Mouse (Mus musculus) midbrain, embryonic 13.5 days (tissue): ENCODE measurements around the gene Hist1h2ao. TPM values are rescaled to one million over a fixed set of nuclear protein-coding genes. Genes with fewer than 3 reads are reported as not detected.

Experiments
- microRNA-seq: library from miRNA; unstranded; fragments of <30 nt; microRNA quantifications from one replicate; pipeline ENCODE4, GENCODE M21; 2016
- polyA plus RNA-seq: library from polyadenylated mRNA; unstranded; fragments of >200 nt; fragmentation: Nextera tagmentation; extraction: Ambion mirVana; gene quantifications from 2 replicates; pipeline ENCODE4 v1.2.1, GENCODE M21; 2015

Gene Hist1h2ao
- polyA plus RNA-seq, 1 experiment from 2014 or later: not detected

Small RNA genes lying within 50 kb of the gene (microRNA-seq; reads per million reads assigned to microRNA genes)
- gene Gm19658 (not detected), gene Gm44346 (not detected), gene Gm44466 (not detected)

Other genes with a start within 250 kb of the Hist1h2ao start
- not detected in 2 replicates for gene Olfr1364, start 228.7 kb upstream of the Hist1h2ao start, polyA plus RNA-seq
- not detected in 2 replicates for gene Olfr1362, start 196.4 kb upstream of the Hist1h2ao start, polyA plus RNA-seq
- 0.05 TPM in 1 of 2 replicates, not detected in the other for gene Olfr11, start 167.9 kb upstream of the Hist1h2ao start, polyA plus RNA-seq
- not detected in 2 replicates for gene Olfr1361, start 147.1 kb upstream of the Hist1h2ao start, polyA plus RNA-seq
- gene Olfr1360, start 133.1 kb upstream of the Hist1h2ao start, polyA plus RNA-seq: not detected in 2 replicates
- not detected in 2 replicates for gene Olfr1359, start 112.4 kb upstream of the Hist1h2ao start, polyA plus RNA-seq
- 1.8 TPM in 1 of 2 replicates, not detected in the other for gene Hist1h2bl, start 94.3 kb upstream of the Hist1h2ao start, polyA plus RNA-seq
- gene Hist1h2ai, start 94.0 kb upstream of the Hist1h2ao start, polyA plus RNA-seq: 12.9 and 37.4 TPM in 2 replicates
- 10.8 and 11.5 TPM in 2 replicates for gene Hist1h3h, start 92.8 kb upstream of the Hist1h2ao start, polyA plus RNA-seq
- 3.7 and 4.2 TPM in 2 replicates for gene Hist1h2bm, start 88.4 kb upstream of the Hist1h2ao start, polyA plus RNA-seq
- 0.82 and 1.0 TPM in 2 replicates for gene Hist1h4j, start 75.4 kb upstream of the Hist1h2ao start, polyA plus RNA-seq
- gene Hist1h4k, start 60.0 kb upstream of the Hist1h2ao start, polyA plus RNA-seq: 1.1 and 3.0 TPM in 2 replicates
- gene Hist1h2ak, start 56.6 kb upstream of the Hist1h2ao start, polyA plus RNA-seq: 22.2 and 26.2 TPM in 2 replicates
- gene Hist1h2bn, start 56.3 kb upstream of the Hist1h2ao start, polyA plus RNA-seq: 2.5 and 6.7 TPM in 2 replicates
- gene Hist1h1b, start 29.8 kb upstream of the Hist1h2ao start, polyA plus RNA-seq: 11.8 and 15.6 TPM in 2 replicates
- 79.2 and 91.2 TPM in 2 replicates for gene Hist1h3i, start 27.1 kb upstream of the Hist1h2ao start, polyA plus RNA-seq
- 8.5 TPM in 1 of 2 replicates, not detected in the other for gene Hist1h2an, start 23.2 kb upstream of the Hist1h2ao start, polyA plus RNA-seq
- gene Hist1h2bp, start 23.0 kb upstream of the Hist1h2ao start, polyA plus RNA-seq: 0.66 and 1.7 TPM in 2 replicates
- gene Hist1h2bq, start 268 bp upstream of the Hist1h2ao start, polyA plus RNA-seq: 11.1 and 13.1 TPM in 2 replicates
- gene Hist1h4m, start 1.3 kb downstream of the Hist1h2ao start, polyA plus RNA-seq: not detected in 2 replicates
- gene Hist1h4n, start 21.7 kb downstream of the Hist1h2ao start, polyA plus RNA-seq: 11.0 and 11.2 TPM in 2 replicates
- gene Hist1h2ap, start 23.0 kb downstream of the Hist1h2ao start, polyA plus RNA-seq: 1,729 and 1,932 TPM in 2 replicates
- 11.3 and 12.2 TPM in 2 replicates for gene Hist1h2br, start 23.3 kb downstream of the Hist1h2ao start, polyA plus RNA-seq
- gene Zfp184, start 134.6 kb downstream of the Hist1h2ao start, polyA plus RNA-seq: 20.5 and 22.3 TPM in 2 replicates
- not detected in 2 replicates for gene Pom121l2, start 170.7 kb downstream of the Hist1h2ao start, polyA plus RNA-seq
- not detected in 2 replicates for gene Prss16, start 199.3 kb downstream of the Hist1h2ao start, polyA plus RNA-seq
- gene Hist1h2ah, start 225.1 kb downstream of the Hist1h2ao start, polyA plus RNA-seq: 6.2 TPM in 1 of 2 replicates, not detected in the other
- 4.0 and 5.5 TPM in 2 replicates for gene Hist1h2bk, start 225.4 kb downstream of the Hist1h2ao start, polyA plus RNA-seq
- 18.1 and 20.1 TPM in 2 replicates for gene Hist1h4i, start 230.9 kb downstream of the Hist1h2ao start, polyA plus RNA-seq
- 17.7 and 21.2 TPM in 2 replicates for gene Hist1h2ag, start 232.5 kb downstream of the Hist1h2ao start, polyA plus RNA-seq
- gene Hist1h2bj, start 232.7 kb downstream of the Hist1h2ao start, polyA plus RNA-seq: 7.6 and 8.3 TPM in 2 replicates